Mouse (Mus musculus) spleen, adult 2 months (tissue): Measurements from ENCODE around the gene Prkce.

Source experiments
- CTCF ChIP-seq: fragments of 200-500 bp; IDR thresholded peaks from 2 replicates; pipeline ENCODE4 v1.5.1; 2011; ENCODE audit warnings: mild to moderate bottlenecking, inconsistent platforms; ENCODE audit not compliant: insufficient read depth, insufficient read length, insufficient replicate concordance; ENCODE audit errors: extremely low read depth
- POLR2A ChIP-seq: fragments of 200-500 bp; IDR thresholded peaks from 2 replicates; pipeline ENCODE4 v1.6.1; 2011; ENCODE audit warnings: low read depth, low read length, inconsistent platforms

DNA sequence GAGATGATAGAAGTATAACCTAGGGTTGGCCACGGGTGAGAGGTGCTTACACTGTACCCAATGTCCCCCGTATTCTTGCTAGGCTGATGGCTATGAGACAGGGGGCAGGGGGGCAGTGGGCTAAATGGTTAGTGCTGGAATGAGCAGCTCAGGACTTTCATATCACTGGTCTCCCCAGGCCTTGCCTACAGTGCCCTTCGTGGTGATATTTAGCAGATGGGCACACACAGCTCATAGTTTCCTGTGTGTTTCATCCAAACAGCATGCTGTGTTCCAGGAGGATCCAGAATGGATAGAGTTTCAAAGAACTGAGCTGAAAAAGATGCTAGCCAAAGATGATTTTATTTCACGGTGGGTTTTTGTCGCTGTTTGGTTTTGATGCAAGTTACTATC is 241.0 kb downstream of the Prkce start:
- TF ChIP-seq POLR2A (no peak), CTCF (no peak)
